Mouse (Mus musculus) liver, embryonic 14.5 days (tissue): ENCODE data around the gene Nat8f6. TPM values are rescaled to one million over a fixed set of nuclear protein-coding genes. Genes with fewer than 3 reads are reported as not detected.
"Not testable (repeated sequence)": the region's sequence is repeated elsewhere in the genome, so short reads cannot be mapped to it uniquely, and the experiment has no call there.

Experiments
- ATAC-seq: fragments of 200-750 bp; cut with Nextera tagmentation; 2 replicates; pipeline ENCODE4 v1.8.0; 2017; ENCODE audit warnings: moderate number of reproducible peaks, mild to moderate bottlenecking, moderate library complexity; ENCODE audit not compliant: insufficient read depth
- DNase-seq, 3 experiments: peaks; one replicate each; pipeline ENCODE4 v3.0.0-alpha.2; 2012 to 2013; ENCODE audit warnings: low read depth in 3 of 3, low spot score in 3 of 3
- H3K27ac ChIP-seq: fragments of 300-500 bp; sonication (generic); 2 replicates; pipeline ENCODE4 v1.5.1; 2014; ENCODE audit warnings: moderate library complexity, mild to moderate bottlenecking, control low read depth, inconsistent platforms
- H3K27me3 ChIP-seq: fragments of 300-500 bp; sonication (generic); 2 replicates; pipeline ENCODE4 v1.6.1; 2014; ENCODE audit warnings: mild to moderate bottlenecking, low read length, moderate library complexity; ENCODE audit not compliant: control insufficient read depth, insufficient read depth
- H3K36me3 ChIP-seq: fragments of 300-500 bp; sonication (generic); replicated peaks from 2 replicates; pipeline ENCODE4 v1.6.1; 2014; ENCODE audit warnings: low read depth; ENCODE audit not compliant: control insufficient read depth, insufficient read depth
- H3K4me1 ChIP-seq, 2 experiments: fragments of 200-500 bp in 1 of 2; fragments of 300-500 bp in 1 of 2; sonication (generic) in 1 of 2; replicated peaks; 2 replicates each; pipeline ENCODE4 v1.6.1; 2012 to 2014; ENCODE audit warnings: antibody characterized with exemption in 1 of 2, inconsistent platforms in 1 of 2, low read length in 1 of 2; ENCODE audit not compliant: control insufficient read depth in 2 of 2, insufficient read depth in 2 of 2
- H3K4me2 ChIP-seq: fragments of 300-500 bp; sonication (generic); 2 replicates; pipeline ENCODE4 v1.6.1; 2014; ENCODE audit warnings: low read depth, mild to moderate bottlenecking, control low read depth, moderate library complexity
- H3K4me3 ChIP-seq, 2 experiments: fragments of 200-500 bp in 1 of 2; fragments of 300-500 bp in 1 of 2; sonication (generic) in 1 of 2; 2 replicates each; pipeline ENCODE4 v1.5.1; 2012 to 2014; ENCODE audit warnings: low read depth in 2 of 2, low read length in 2 of 2, mild to moderate bottlenecking in 2 of 2, control low read depth in 1 of 2, inconsistent platforms in 1 of 2, moderate library complexity in 1 of 2; ENCODE audit not compliant: insufficient read depth in 1 of 2
- H3K9ac ChIP-seq: fragments of 300-500 bp; sonication (generic); replicated peaks from 2 replicates; pipeline ENCODE4 v1.6.1; 2014; ENCODE audit warnings: mild to moderate bottlenecking, control low read depth, moderate library complexity
- H3K9me3 ChIP-seq: fragments of 300-500 bp; sonication (generic); 2 replicates; pipeline ENCODE4 v1.6.1; 2016; ENCODE audit warnings: low read length, mixed read lengths; ENCODE audit not compliant: control insufficient read depth
- WGBS: fragments of 180-500 bp; shearing (Covaris S2); extraction: QIAGEN DNeasy Blood & Tissue Kit; methylation state at CpG from one replicate; pipeline ENCODE4 v1.1.7; 2014; ENCODE audit not compliant: insufficient replicate concordance; 5-methylcytosine and 5-hydroxymethylcytosine counted together
- microRNA-seq: library from miRNA; unstranded; fragments of <30 nt; microRNA quantifications from one replicate; pipeline ENCODE4, GENCODE M21; 2016
- polyA plus RNA-seq, 2 experiments: library from polyadenylated mRNA; depleted of rRNA in 1 of 2; stranded (reverse) in 1 of 2; unstranded in 1 of 2; fragments of >200 nt; fragmentation: Nextera tagmentation in 1 of 2; extraction: Ambion mirVana in 1 of 2; gene quantifications; 2 replicates each; pipeline versions ENCODE4 v1.2.1 to v1.2.3; 2012 to 2014

Nat8f6 gene
- polyA plus RNA-seq, 2 experiments, result not detected

- not testable (repeated sequence) for H3K27me3 ChIP-seq, H3K4me2 ChIP-seq, DNase-seq, H3K4me3 ChIP-seq, ATAC-seq, H3K9me3 ChIP-seq, H3K27ac ChIP-seq, H3K36me3 ChIP-seq, H3K9ac ChIP-seq, H3K4me1 ChIP-seq
- WGBS, result 70% methylated on average over 5 of the region's 6 CpGs
Measured at GRCm38 (mm10) chr6:85763127-85764070, 57.4 kb downstream of the Nat8f6 start.

- not testable (repeated sequence) for ATAC-seq, H3K4me1 ChIP-seq, H3K4me2 ChIP-seq, H3K36me3 ChIP-seq, H3K27me3 ChIP-seq, H3K27ac ChIP-seq, H3K4me3 ChIP-seq, H3K9ac ChIP-seq, DNase-seq, H3K9me3 ChIP-seq
- 72% methylated on average over 1 of the region's 2 CpGs for WGBS
Measured at GRCm38 (mm10) chr6:85762678-85763077, 58.1 kb downstream of the Nat8f6 start.

Small RNAs within 50 kb of the gene (microRNA-seq; reads per million reads assigned to microRNA genes)
- not detected for gene Mir6375

Other genes starting within 250 kb of the Nat8f6 start
- 1.2 and 1.7 TPM in 2 replicates for gene Alms1, start 233.4 kb downstream of the Nat8f6 start, polyA plus RNA-seq (2012; rRNA removed)
- gene Alms1, start 233.4 kb downstream of the Nat8f6 start, polyA plus RNA-seq (2014; fragmentation: Nextera tagmentation; extraction: Ambion mirVana), result 1.8 and 2.1 TPM in 2 replicates
- not detected in 2 replicates for gene Nat8f7, start 107.7 kb downstream of the Nat8f6 start, polyA plus RNA-seq (2012; rRNA removed)
- gene Nat8f7, start 107.7 kb downstream of the Nat8f6 start, polyA plus RNA-seq (2014; fragmentation: Nextera tagmentation; extraction: Ambion mirVana), result not detected in 2 replicates
- not detected in 2 replicates for gene Nat8f3, start 55.2 kb downstream of the Nat8f6 start, polyA plus RNA-seq (2012; rRNA removed)
- not detected in 2 replicates for gene Nat8f3, start 55.2 kb downstream of the Nat8f6 start, polyA plus RNA-seq (2014; fragmentation: Nextera tagmentation; extraction: Ambion mirVana)
- not detected in 2 replicates for gene Nat8f5, start within 50 bp of the Nat8f6 start, polyA plus RNA-seq (2012; rRNA removed)
- not detected in 2 replicates for gene Nat8f5, start within 50 bp of the Nat8f6 start, polyA plus RNA-seq (2014; fragmentation: Nextera tagmentation; extraction: Ambion mirVana)
- gene Nat8, start 11.1 kb upstream of the Nat8f6 start, polyA plus RNA-seq (2012; rRNA removed), result 0.02 TPM in 1 of 2 replicates, not detected in the other
- not detected in 2 replicates for gene Nat8, start 11.1 kb upstream of the Nat8f6 start, polyA plus RNA-seq (2014; fragmentation: Nextera tagmentation; extraction: Ambion mirVana)
- gene Nat8f2, start 48.2 kb upstream of the Nat8f6 start, polyA plus RNA-seq (2012; rRNA removed), result not detected in 2 replicates
- gene Nat8f2, start 48.2 kb upstream of the Nat8f6 start, polyA plus RNA-seq (2014; fragmentation: Nextera tagmentation; extraction: Ambion mirVana), result not detected in 2 replicates
- gene Nat8f4, start 83.9 kb upstream of the Nat8f6 start, polyA plus RNA-seq (2012; rRNA removed), result 0.50 and 0.64 TPM in 2 replicates
- gene Nat8f4, start 83.9 kb upstream of the Nat8f6 start, polyA plus RNA-seq (2014; fragmentation: Nextera tagmentation; extraction: Ambion mirVana), result 0.81 and 0.87 TPM in 2 replicates
- 8.5 and 12.7 TPM in 2 replicates for gene Tprkb, start 90.9 kb upstream of the Nat8f6 start, polyA plus RNA-seq (2012; rRNA removed)
- 13.4 and 14.6 TPM in 2 replicates for gene Tprkb, start 90.9 kb upstream of the Nat8f6 start, polyA plus RNA-seq (2014; fragmentation: Nextera tagmentation; extraction: Ambion mirVana)
- gene Nat8f1, start 94.7 kb upstream of the Nat8f6 start, polyA plus RNA-seq (2012; rRNA removed), result 4.7 TPM in 2 replicates
- 5.0 and 6.6 TPM in 2 replicates for gene Nat8f1, start 94.7 kb upstream of the Nat8f6 start, polyA plus RNA-seq (2014; fragmentation: Nextera tagmentation; extraction: Ambion mirVana)
- gene Dusp11, start 140.7 kb upstream of the Nat8f6 start, polyA plus RNA-seq (2012; rRNA removed), result 14.6 and 20.3 TPM in 2 replicates
- gene Dusp11, start 140.7 kb upstream of the Nat8f6 start, polyA plus RNA-seq (2014; fragmentation: Nextera tagmentation; extraction: Ambion mirVana), result 27.2 and 30.4 TPM in 2 replicates
- gene Figla, start 195.2 kb upstream of the Nat8f6 start, polyA plus RNA-seq (2012; rRNA removed), result not detected in 2 replicates
- not detected in 2 replicates for gene Figla, start 195.2 kb upstream of the Nat8f6 start, polyA plus RNA-seq (2014; fragmentation: Nextera tagmentation; extraction: Ambion mirVana)
- gene Add2, start 207.7 kb upstream of the Nat8f6 start, polyA plus RNA-seq (2012; rRNA removed), result 65.0 and 73.5 TPM in 2 replicates
- gene Add2, start 207.7 kb upstream of the Nat8f6 start, polyA plus RNA-seq (2014; fragmentation: Nextera tagmentation; extraction: Ambion mirVana), result 54.9 and 68.6 TPM in 2 replicates